Mouse (Mus musculus): ENCODE measurements around the gene Papss1.
"Not testable (repeated sequence)": the region's sequence is repeated elsewhere in the genome, so short reads cannot be mapped to it uniquely, and the experiment has no call there.

The Papss1 gene

DNA sequence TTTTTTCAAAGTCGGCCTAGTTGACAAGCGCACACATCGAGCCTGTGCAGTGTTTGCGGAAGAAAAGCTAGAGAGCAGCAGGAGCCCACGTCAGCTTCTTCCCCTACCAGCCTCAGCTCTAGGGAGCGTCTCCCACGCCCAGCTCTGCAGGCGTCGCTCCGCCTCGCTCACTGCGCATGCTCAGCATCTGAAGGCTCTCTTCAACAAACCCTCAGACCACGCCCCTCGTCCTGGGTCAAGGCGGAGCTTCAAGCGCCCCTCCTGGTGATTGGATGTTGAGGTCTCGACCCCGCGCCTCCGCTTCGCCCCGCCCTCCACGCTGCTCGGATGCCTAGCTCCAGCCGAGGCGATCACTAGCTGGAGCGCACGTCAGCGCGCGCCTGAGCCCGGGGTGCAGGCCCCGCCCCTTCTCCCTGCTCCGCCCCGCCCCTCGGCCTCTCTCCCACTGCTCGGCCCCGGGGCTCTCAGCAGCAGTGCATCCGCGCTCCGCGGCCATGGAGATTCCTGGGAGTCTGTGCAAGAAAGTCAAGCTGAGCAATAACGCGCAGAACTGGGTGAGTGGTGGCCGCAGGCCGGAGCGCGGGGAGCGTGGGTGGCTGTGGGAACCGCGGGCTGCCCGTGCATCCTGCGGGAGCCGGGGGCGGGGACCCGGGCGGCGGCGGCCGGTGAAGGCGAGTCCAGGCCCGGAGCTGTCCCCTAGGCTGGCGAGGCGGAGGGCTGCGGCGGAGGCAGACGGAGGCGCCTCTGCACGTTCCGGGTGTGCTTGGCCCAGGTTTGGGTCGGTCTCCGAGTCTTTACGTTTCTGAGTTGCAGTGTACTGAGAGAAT lies at the start of gene Papss1:
TSS of gene Papss1 (plus strand) at position 339 of the 827 bp plus-strand sequence.
- DNase-seq: peak; percentile 99

GRCm38 (mm10) chr3:131516332-131516999 lies 48.1 kb upstream of the Papss1 start:
- no peak for DNase-seq

DNA sequence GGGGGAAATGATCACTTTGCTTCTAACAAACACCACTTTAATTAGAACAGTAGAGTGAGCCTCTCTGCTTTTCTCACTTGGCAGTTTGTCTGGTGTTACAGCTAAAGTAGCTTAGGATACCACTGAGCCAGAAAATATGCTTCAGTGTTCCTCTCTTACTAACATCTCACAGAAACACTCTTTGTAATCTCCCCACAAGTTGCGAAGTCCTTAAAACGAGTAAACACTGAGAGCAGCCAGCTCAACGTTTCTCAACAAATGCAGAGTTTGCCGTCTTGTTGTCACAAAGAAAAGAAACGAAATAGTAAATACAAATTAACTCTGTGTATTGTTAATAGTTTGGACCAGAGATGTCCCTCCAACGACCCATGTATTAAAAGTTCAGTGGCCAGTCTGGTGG lies 46.8 kb upstream of the Papss1 start:
- DNase-seq: no peak

GRCm38 (mm10) chr3:131521206-131521605 lies 43.4 kb upstream of the Papss1 start:
- no peak for DNase-seq

DNA sequence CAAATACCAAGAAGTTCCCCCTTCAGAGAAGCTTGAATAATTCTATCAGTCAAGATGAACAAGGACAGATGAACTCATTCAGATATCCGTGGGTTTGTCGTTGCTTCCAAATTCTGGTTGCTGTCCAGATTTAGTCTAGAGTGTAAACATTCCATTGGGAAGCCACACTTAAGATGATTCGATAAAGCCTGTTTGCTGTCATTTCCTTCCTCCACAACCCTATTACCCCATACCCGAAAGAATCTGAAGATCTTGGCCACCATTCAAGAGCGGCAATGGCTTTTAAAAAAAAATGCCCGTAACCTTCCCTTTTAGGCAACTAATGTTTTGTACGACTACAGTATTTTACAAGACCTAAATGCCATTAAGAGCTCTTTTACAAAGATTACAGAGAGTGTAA lies 42.3 kb upstream of the Papss1 start:
- no peak for DNase-seq

GRCm38 (mm10) chr3:131523749-131524148 lies 40.8 kb upstream of the Papss1 start:
- DNase-seq: no peak

- no peak for DNase-seq
Measured at GRCm38 (mm10) chr3:131524210-131524609, 40.4 kb upstream of the Papss1 start.

GRCm38 (mm10) chr3:131524779-131525178 lies 39.8 kb upstream of the Papss1 start:
- DNase-seq: peak; percentile 67

DNA sequence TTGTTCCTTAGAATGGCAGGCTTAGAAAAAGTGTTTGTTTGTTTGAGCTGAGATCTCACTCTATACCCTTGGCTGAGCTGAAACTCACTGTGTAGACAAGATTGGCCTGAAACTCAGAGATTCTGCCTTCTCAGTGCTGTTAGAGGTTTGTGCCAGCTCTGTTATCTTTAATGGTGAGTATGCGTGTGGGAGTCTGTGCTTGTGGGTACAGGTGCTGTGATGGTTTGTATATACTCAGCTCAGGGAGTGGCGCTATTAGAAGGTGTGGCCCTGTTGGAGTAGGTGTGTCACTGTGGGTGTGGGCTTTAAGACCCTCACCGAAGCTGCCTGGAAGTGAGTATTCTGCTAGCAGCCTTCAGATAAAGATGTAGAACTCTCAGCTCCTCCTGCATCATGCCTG lies 39.3 kb upstream of the Papss1 start:
- no peak for DNase-seq

GRCm38 (mm10) chr3:131541244-131541942 lies 23.2 kb upstream of the Papss1 start:
- DNase-seq: no peak

DNA sequence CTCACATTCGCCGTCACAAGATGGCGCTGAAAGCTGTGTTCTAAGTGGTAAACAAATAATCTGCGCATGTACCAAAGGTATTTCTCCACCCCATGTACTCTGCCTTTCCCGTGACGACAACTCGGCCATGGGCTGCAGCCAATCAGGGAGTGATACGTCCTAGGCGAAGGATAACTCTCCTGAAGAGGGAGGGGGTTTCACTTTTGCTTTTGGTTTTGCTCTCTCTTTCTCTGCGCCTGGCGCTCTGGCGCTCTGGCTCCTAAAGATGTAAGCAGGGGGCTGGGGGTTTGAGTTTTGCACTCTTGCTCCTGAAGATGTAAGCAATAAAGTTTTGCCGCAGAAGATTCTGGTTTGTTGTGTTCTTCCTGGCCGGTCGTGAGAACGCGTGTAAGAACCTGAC lies 17.0 kb upstream of the Papss1 start:
- not testable (repeated sequence) for DNase-seq

DNA sequence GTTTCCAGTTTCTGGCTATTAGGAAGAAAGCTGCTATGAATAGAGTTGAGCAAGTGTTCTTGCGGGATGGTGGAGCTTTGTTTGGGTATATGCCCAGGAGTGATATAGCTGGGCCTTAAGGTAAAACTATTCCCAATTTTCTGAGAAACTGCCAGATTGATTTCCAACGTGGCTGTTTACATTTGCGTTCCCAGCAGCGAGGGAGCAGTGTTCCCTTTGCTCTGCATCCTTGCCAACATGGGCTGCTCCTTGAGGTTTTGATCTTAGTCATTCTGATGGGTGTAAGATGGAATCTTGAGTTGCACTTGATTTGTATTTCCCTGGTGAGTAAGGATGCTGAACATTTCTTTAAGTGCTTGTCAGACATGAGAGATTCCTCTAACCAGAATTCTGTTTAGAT lies 14.5 kb upstream of the Papss1 start:
- DNase-seq: no peak

GRCm38 (mm10) chr3:131552349-131553254 lies 12.0 kb upstream of the Papss1 start:
- no peak for DNase-seq

DNA sequence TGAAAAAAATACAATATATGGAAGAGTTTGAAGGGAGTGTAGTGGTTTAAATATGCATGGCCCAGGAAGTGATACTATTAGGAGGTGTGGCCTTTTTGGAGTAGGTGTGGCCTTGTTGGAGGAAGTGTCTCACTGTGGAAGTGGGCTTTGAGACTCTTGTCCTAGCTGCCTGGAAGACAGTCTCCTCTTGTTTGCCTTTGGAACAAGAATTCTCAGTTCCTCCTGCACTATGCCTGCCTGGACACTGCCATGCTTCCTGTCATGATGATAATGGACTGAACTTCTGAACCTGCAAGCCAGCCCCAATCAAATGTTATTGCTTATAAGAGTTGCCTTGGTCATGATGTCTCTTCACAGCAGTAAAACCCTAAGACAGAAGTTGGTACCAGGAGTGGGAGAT lies 8.8 kb upstream of the Papss1 start:
- no peak for DNase-seq

DNA sequence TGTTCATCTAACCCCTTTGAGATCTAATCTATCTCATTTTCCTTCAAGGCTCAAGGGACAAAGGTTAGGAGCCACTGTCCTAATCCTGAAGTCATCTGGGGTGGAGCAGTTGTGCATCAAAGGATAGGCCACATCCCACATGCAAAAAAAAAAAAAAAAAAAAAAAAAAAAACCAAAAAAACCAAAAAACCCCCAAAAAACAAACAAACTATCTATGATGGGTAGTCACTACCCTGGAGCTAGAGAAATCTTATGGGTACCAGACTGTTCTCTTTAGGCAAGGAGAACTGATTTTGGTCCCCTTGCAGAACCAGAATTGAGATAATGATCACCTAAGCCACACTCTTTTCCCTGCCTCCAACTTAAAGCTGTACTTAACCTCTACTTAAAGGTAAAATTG lies 3.0 kb upstream of the Papss1 start:
- no peak for DNase-seq

DNA sequence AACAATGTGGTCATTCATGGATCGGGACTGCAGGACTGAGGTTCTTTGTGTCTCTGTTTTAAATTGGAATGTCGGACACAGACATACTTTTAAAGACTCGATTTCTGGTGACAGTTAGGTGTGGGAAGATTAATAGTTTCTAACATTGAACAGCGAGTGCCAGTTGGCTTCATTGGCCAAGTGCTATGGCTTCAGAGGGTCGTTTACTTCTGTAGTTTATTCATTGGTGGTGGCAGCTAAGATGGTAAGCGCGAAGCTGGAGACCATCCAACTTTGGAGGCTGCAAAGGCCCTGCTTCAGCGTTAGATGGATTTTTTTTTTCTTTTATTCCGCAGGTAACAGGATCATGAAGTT lies 666 bp downstream of the Papss1 start:
- DNase-seq: peak; percentile 57

- DNase-seq: no peak
Measured at GRCm38 (mm10) chr3:131566281-131566680, 1.7 kb downstream of the Papss1 start.

DNA sequence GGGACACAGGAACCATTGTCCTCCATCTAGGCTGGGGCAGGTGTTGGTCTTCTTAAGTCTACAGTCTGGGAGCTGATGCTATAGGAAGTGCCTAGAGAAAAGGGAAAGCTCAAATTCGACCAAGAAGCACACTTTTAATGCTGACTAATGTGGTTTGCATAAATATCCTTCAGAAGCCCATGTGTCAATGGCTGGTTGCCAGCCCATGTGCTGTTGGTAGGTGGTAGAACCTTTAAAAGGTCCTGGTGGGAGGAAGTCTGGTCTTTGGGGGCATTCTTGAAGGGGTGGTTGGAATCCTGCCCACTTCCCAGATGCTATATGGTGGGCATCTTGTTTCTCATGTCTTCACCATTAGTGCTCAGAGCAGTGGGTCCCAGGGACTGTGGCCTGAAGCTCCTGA lies 5.9 kb downstream of the Papss1 start:
- DNase-seq: no peak

DNA sequence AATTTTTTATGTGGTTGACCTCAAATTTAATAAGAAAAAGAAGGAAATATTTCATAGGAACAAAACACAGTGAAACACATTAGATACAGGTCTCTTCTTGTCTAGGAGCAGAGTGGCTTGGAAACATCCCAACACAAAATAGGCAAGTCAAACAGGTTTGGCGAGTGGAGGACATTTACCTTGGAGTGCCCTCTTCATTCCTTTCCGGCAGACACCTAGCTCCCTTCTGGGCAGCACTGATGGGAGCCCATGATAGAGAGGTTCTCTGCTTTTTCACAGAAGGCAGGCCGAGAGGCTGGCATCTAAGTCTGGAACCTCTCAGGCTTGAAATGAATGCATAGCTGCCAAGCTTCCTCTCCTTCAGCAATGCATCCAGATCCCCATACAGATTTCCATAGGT lies 9.0 kb downstream of the Papss1 start:
- no peak for DNase-seq

- no peak for DNase-seq
Measured at GRCm38 (mm10) chr3:131578434-131579104, 14.0 kb downstream of the Papss1 start.

DNA sequence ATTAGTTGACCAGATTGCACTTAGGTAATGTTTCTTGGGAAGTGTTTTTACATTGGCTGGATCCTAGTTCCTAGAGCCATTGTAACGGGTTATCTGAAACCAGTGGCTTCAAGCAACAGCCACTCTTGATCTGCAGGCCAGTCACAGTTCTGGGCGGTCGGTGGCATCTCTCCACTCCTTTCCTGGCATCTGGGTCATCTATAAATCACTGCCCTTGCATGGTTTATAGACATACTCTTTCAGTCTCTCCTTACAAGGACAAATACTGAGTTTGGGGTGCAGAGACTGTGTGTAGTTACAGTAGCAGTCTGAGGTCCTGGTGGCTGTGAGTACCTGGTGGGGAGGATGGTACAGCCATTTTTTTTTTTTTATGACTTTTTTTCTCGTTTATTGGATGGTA lies 15.5 kb downstream of the Papss1 start:
- no peak for DNase-seq

GRCm38 (mm10) chr3:131581096-131581495 lies 16.5 kb downstream of the Papss1 start:
- no peak for DNase-seq
